Mouse (Mus musculus): ENCODE measurements around the gene Rarres1.

Gene Rarres1

GRCm38 (mm10) chr3:67492086-67492869, 23.0 kb downstream of the Rarres1 start:
- no peak for DNase-seq (ENCODE audit: low spot score)

GRCm38 (mm10) chr3:67490156-67490555, 25.2 kb downstream of the Rarres1 start:
- DNase-seq (ENCODE audit: low spot score): no peak

- DNase-seq (ENCODE audit: low spot score): no peak
Observed at GRCm38 (mm10) chr3:67485233-67485632, 30.1 kb downstream of the Rarres1 start.

DNA sequence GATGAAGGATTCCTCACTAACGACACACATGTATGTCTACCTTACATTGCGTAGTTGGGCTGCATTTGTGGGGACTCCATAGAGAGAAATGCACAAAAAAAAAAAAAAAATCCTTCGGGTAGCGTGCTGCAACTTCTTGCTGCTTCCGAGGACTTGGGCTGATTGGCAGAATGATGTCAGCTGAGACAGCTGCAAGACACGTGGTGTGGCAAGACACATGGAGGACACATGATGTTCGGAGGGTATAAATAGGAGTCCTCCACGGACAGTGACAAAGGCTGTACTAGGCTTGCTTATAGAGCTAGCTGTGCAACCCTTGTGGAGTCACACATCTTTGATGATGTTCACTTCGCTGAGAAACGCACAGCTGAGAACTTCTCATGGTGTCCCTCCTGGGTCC, 32.9 kb downstream of the Rarres1 start:
- no peak for DNase-seq (ENCODE audit: low spot score)

DNA sequence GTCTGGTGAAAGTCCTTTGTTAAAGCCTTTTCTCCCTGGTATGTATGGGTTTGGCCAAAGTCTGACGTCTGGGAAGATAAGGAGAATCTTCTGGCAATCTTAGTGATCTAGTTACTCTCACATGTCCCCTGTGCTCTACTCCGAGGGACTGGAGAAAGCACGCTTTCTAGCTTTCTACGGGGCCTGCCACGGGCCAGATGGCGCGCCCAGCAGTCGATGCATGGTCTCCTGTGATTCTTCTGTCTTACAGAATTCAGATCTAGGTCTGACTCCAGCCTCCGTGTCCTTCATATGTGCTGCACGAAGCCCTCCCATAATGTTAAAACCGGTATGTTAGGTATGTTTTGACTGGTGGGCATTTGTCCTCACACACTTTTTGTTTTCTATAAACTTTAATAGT, 35.5 kb downstream of the Rarres1 start:
- no peak for DNase-seq (ENCODE audit: low spot score)

- DNase-seq (ENCODE audit: low spot score): no peak
Observed at GRCm38 (mm10) chr3:67473438-67473837, 41.9 kb downstream of the Rarres1 start.

DNA sequence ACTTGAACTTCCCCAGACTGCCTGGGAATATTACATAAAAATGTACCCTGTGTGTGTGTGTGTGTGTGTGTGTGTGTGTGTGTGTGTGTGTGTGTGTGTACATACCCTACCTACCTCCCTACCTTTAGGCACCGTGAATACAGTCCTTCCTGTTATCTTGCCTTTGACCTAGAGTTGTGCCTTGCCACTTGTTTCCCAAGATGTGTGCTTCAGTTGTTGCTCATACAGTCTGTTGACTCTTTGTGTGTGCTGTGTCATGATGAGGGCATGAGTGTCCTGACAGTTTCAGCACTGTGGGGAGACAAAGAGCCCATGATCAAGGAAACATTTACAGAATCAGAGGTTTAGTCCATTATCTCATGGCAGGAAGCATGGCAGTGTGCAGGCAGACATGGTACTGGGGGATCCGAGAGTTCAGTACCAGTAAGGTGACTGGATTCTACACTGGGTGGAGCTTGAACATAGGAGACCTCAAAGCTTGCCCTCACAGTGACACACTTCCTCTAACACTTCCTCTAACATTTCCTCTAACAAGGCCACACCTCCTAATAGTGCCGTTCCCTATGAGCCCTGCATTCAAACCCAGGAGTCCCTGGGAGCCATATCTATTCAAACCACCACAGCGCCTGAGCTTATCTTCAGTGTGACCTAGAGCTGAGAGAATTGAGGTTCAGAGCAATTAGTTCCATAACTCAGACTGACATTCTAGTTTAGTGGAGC, 43.8 kb downstream of the Rarres1 start:
- DNase-seq (ENCODE audit: low spot score): no peak

GRCm38 (mm10) chr3:67467281-67467680, 48.0 kb downstream of the Rarres1 start:
- DNase-seq (ENCODE audit: low spot score): no peak

- DNase-seq (ENCODE audit: low spot score): no peak
Observed at GRCm38 (mm10) chr3:67466576-67466975, 48.7 kb downstream of the Rarres1 start.

GRCm38 (mm10) chr3:67463450-67464372, 51.6 kb downstream of the Rarres1 start, which contains the start of gene Lxn:
Gene Lxn, minus strand, starts transcription at chr3:67463926.
- DNase-seq (ENCODE audit: low spot score): peak; percentile 65

DNA sequence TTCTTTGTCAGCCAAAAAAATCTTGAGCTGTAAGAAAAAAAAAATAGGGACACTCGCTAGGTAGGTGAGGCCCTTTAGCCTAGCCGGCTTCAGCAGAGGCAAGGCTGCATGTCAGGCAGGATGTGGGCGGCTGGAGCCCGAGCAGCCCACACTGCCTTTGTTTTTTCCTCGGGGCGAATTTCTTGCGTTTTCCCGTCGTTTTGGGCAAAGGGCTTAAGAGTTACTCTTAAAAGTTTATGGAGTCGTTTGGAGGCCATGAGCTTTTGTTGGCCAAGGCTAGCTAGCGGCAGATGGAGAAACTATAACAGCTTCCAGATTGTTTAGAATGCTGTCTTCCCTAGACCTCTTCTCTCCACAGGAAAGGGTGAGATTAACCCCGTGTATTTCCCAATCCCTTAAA, 52.3 kb downstream of the Rarres1 start:
- no peak for DNase-seq (ENCODE audit: low spot score)

GRCm38 (mm10) chr3:67462578-67462977, 52.7 kb downstream of the Rarres1 start:
- no peak for DNase-seq (ENCODE audit: low spot score)

DNA sequence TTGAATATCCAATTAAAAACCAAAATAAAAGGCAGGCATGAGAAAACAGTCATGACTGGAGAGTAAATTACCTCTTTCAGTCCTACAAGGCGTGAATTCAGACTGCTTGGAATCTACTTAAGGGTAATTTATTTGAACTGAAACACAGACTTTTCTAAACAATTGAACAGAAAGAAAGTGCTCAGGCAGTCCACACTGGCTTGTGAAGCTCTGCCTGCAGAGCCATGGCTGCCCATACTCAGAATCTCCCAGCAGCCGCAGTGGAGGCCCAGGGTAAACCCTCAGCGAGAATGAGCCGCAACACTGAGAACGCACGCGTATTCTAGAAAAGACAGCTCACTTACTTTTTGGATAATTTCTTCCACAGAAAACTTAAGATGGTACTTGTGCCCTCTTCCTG, 53.3 kb downstream of the Rarres1 start:
- DNase-seq (ENCODE audit: low spot score): no peak

- no peak for DNase-seq (ENCODE audit: low spot score)
Observed at GRCm38 (mm10) chr3:67459881-67460280, 55.4 kb downstream of the Rarres1 start.

GRCm38 (mm10) chr3:67450601-67451210, 64.6 kb downstream of the Rarres1 start:
- no peak for DNase-seq (ENCODE audit: low spot score)

DNA sequence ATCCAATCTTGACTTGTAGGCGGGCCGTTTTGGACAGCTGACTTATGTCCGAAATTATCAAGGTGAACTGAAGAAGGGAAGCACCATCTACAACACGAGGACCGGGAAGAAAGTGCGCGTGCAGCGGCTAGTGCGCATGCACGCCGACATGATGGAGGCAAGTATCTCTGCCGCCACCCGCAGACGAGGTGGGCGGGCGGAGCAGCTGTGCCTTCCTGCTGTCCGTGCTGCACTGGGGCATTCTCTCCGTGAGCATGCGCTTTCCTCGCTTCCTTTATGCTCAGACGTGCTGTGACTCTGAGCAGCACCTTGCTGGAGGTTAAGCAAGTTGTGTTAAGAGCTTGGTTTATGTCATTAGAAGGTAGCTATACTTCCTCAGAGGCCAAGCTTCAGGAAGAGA, 65.7 kb downstream of the Rarres1 start:
- no peak for DNase-seq (ENCODE audit: low spot score)

DNA sequence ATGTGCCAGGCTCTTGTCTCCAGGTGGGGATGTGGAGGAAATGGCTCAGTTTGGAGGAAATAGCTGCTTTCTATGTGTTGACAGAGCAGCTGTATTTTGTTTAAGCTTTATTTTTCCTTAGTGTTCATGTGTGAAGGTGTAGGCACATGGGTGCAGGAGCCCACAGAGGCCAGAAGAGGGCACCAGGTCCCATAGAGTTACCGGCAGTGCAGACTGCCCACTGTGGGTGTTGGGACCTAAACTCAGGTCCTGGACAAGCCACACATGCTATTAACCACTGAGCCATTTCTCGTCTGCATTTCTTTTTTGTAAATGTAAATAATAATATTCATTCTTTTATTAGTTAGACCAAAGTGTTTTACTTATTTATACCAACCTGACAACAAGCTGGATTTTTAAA, 68.2 kb downstream of the Rarres1 start:
- no peak for DNase-seq (ENCODE audit: low spot score)

- DNase-seq (ENCODE audit: low spot score): no peak
Observed at GRCm38 (mm10) chr3:67434011-67434410, 81.3 kb downstream of the Rarres1 start.

DNA sequence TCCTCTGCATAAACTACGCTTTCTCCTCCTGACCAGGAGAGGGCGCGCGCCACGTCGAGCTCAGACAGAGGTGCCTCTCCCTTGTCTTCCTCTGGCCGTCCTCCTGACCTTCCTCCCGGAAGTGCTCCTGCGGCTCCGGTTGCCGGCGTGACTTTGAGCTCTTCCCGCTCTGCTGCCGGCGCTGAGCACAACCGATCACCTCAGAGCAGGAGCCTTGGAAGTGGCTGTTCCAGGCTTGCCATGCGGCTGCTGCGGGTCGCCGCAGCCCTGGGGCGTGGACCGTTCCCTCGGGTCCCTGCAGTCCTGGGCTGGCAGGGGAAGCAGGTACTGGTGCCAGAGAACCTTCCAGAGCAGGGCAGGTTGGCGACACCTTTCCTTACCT, 85.3 kb downstream of the Rarres1 start, which contains the start of gene Gfm1:
Gfm1 (plus strand) TSS at position 98 of the 382 bp plus-strand sequence.
- DNase-seq (ENCODE audit: low spot score): peak; percentile 88

GRCm38 (mm10) chr3:67429338-67429998, 85.9 kb downstream of the Rarres1 start:
- no peak for DNase-seq (ENCODE audit: low spot score)

Measured in urinary bladder, postnatal 25 days (tissue).